Comparison of ENCODE assay signal across 10 mouse cellular contexts in the genomic region with DNA sequence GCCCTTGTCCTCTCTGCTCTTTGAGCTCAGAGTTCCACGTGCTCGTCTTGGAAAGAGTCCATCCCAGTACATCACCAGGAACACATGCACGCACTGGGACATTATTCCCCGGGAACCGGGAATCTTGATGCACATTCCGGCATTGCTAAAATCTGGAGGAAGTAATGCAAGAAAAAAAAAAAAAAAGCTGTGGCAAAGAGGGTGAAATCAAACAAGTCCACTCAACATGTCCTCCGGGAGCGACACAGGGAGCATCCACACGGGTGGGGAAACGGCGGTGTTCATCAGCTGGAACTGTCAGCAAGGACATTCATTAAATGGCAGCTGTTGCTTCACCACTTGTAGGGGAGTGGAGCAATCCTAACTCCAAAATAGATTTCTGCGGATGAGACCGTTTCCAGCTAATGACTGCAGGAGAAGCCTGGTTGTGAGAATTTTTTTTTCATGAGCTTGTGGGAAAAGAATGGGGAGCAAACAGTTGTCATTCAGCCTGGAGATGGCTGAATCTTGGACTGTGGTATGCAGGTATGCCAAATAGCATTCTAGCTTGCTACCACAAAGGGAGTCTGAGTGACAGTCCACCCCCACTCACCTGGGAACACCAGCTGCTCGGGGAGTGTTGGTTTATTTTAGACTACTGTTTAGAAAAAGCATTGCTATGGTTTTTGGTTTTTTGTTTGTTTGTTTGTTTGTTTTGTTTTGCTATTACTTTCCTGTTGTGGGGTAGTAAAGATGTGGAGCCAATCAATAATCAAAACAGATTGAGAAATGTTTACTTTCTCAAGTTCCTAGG. TPM values are rescaled to one million over a fixed set of nuclear protein-coding genes. Genes with fewer than 3 reads are reported as not detected.
DNase-seq lines count a peak whose midpoint lies in the region; TF ChIP-seq lines count a peak whose summit lies in the region.
"Had no signal": no experiment of that assay in that cellular context is flagged by ENCODE, and none has a peak within 500 bp of the region (broad histone marks: within the 10 kb centered on the region; RNA-seq: fewer than 3 reads in every experiment).

No protein-coding gene starts in this region.

- TF ChIP-seq CTCF in kidney, adult 2 months (conservative IDR thresholded peaks at IDR 0.05; ENCODE audit: insufficient read depth, insufficient read length, low read depth, low read length): no peak
- no peak for TF ChIP-seq CTCF in cortical plate, adult 2 months (IDR thresholded peaks at IDR 0.05; ENCODE audit: extremely low read depth, insufficient read depth, low read length)

- H3K36me3 ChIP-seq in kidney, adult 2 months (ENCODE audit: control insufficient read depth, insufficient read depth, low read length): no peaks in the 10 kb centered on the region

- peak; percentile 54 for DNase-seq in kidney, adult 2 months
- DNase-seq in kidney, adult 11 months: no peak
- DNase-seq in heart, postnatal 25 days (ENCODE audit: low spot score): peak; percentile 55
- DNase-seq in lung, postnatal 14 days: peak; percentile 38
- no peak for DNase-seq in embryo, embryonic 11 days
- no peak for DNase-seq in spleen, postnatal 36 days (ENCODE audit: low spot score in 2 of 2)
- DNase-seq in Muller cell, postnatal 12 days (ENCODE audit: inconsistent ontology term): no peak
- DNase-seq: layer of hippocampus, postnatal 36 days; thymus, adult 18-20 months had no signal

- intact Hi-C loops in heart, postnatal 25 days (cut with DNase I): no loop called here

- TF ChIP-seq POLR2A in kidney, adult 2 months (IDR thresholded peaks at IDR 0.05; ENCODE audit: low read depth, low read length): no peak
- TF ChIP-seq POLR2A in cortical plate, adult 2 months (IDR thresholded peaks at IDR 0.05; ENCODE audit: extremely low read depth, insufficient read depth, low read length): no peak

- no peak overlapping the region for H3K27ac ChIP-seq in kidney, adult 2 months (ENCODE audit: insufficient read depth, low read depth, low read length)
- no peak overlapping the region for H3K27ac ChIP-seq in cortical plate, adult 2 months (ENCODE audit: insufficient read depth, low read length)

- H3K4me1 ChIP-seq in kidney, adult 2 months (ENCODE audit: control insufficient read depth, insufficient read depth, low read length): no peaks in the 10 kb centered on the region
- H3K4me1 ChIP-seq in cortical plate, adult 2 months (ENCODE audit: control insufficient read depth, insufficient read depth, low read length): no peaks in the 10 kb centered on the region; the same call in 1 of the 2 replicates

- no peaks in the 10 kb centered on the region for H3K27me3 ChIP-seq in kidney, adult 2 months (replicated peaks; ENCODE audit: control insufficient read depth, insufficient read depth, low read length)

- 54% methylated on average over 14 of the region's 14 CpGs for WGBS in kidney, adult 2 months

- H3K4me3 ChIP-seq in kidney, adult 2 months (ENCODE audit: insufficient read depth, low read depth, low read length): peak overlapping the region; percentile 15
- H3K4me3 ChIP-seq in cortical plate, adult 2 months (ENCODE audit: insufficient read depth, low read length): peak overlapping the region; percentile 12; the same call in 1 of the 2 replicates

RNA-seq across cellular contexts. Expression of gene Filip1, which starts 46.9 kb away (rescaled TPM):
- 1.5 and 1.8 TPM in 2 replicates for polyA plus RNA-seq in kidney, adult 2 months (2012; rRNA removed)
- 4.4 and 6.4 TPM in 2 replicates for polyA plus RNA-seq in cortical plate, adult 2 months (2012; rRNA removed)
- total RNA-seq in heart, postnatal 25 days (2021): 100 to 1,000 TPM; 122 to 129 TPM

Comparison
In these comparisons a context has a peak if more than half of its experiments do, and no peak if none do; other contexts are left out.
1. DNase-seq: peak in kidney, adult 2 months (single experiment), heart, postnatal 25 days (single experiment) and lung, postnatal 14 days (single experiment); none in kidney, adult 11 months (single experiment), embryo, embryonic 11 days (single experiment), spleen, postnatal 36 days (0 of 2) and Muller cell, postnatal 12 days (single experiment).